Mouse (Mus musculus) spleen, adult 2 months (tissue): Measurements from ENCODE around the gene Hist1h2bq.
"Not testable (repeated sequence)": the region's sequence is repeated elsewhere in the genome, so short reads cannot be mapped to it uniquely, and the experiment has no call there.

Experiments
- CTCF ChIP-seq: fragments of 200-500 bp; IDR thresholded peaks from 2 replicates; pipeline ENCODE4 v1.5.1; 2011; ENCODE audit warnings: mild to moderate bottlenecking, inconsistent platforms; ENCODE audit not compliant: insufficient read depth, insufficient read length, insufficient replicate concordance; ENCODE audit errors: extremely low read depth
- POLR2A ChIP-seq: fragments of 200-500 bp; IDR thresholded peaks from 2 replicates; pipeline ENCODE4 v1.6.1; 2011; ENCODE audit warnings: low read depth, low read length, inconsistent platforms

DNA sequence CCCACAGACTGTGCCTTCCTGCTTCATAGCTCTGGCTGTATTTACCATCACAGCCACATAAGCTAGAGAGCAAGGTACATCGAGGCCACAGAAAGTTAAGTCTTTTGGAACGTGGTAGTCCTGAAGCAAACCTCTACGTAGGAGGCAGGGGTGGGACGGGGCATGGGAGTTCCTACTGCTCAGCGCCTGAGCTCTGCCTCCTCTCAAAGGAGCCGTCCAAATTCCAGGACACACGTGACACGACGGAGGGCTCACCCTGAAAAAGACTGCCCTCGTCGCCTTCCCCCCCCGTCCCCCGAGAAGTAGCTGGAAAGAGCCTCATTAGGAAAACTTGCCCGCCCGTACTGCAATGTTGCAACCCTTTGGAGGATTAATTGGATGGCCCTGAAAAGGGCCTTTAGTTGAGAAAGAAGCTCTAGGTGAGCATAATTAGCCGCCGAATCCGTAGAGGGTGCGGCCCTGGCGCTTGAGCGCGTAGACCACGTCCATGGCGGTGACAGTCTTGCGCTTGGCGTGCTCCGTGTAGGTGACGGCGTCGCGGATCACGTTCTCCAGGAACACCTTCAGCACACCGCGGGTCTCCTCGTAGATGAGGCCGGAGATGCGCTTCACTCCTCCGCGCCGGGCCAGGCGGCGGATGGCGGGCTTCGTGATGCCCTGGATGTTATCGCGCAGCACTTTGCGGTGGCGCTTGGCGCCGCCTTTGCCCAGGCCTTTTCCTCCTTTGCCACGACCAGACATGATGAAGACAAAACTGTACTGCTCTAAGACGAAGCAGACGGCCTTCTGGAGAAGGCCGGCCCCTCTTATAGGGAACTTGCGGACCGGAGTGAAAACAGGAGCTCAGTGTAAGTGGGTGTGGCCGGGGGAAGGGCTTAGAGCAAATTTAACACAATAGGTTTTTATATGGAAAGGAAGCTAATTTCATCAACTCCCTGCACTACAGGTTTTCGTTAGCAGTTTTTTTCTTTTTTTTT, 21.7 kb upstream of the Hist1h2bq start, which contains the start of gene Hist1h4n:
- not testable (repeated sequence) for TF ChIP-seq POLR2A, CTCF
